Mouse (Mus musculus): ENCODE measurements at regions not wholly inside any gene's neighbourhood (a gene's known extent, or its start where the extent isn't known, plus 50 kb on each side); places are given as distances from the start of the nearest gene placed in this dataset.

DNA sequence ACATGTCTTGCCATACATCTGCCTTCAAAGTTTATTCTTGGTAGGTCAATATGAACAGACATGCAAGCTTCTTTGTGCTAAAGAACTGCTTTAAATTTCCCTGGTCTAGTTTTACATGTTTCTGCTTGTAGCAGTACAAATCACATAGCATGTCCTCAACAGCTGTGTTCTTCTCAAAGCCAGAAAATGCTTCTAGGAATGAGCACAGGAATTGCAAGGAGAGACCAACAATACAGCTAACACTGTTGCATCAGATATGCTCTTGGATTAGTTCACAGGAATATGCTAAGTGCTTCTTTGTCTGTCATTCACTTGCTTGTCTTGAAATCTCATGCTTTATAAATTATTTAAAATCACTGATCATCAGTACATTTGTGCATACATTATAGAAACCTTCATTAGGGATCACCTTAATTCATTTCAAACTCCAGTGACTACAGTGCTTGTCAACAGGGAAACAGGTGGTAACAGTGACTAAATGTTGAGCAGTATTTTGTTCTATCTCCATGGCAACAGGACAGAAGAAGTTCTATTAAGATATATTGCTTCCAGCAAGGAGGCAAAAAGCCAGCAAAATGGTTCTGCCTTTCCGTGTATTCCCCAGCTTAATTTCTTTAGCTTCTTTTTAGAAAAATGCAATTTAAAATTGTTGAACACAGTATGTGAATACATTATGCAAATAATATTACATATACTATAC is 77.1 kb upstream of the Ndn start:
- in situ Hi-C loops (cut with MboI; ENCODE audit: low pct_unique_long_range_greater_than_20kb): no loop called here

DNA sequence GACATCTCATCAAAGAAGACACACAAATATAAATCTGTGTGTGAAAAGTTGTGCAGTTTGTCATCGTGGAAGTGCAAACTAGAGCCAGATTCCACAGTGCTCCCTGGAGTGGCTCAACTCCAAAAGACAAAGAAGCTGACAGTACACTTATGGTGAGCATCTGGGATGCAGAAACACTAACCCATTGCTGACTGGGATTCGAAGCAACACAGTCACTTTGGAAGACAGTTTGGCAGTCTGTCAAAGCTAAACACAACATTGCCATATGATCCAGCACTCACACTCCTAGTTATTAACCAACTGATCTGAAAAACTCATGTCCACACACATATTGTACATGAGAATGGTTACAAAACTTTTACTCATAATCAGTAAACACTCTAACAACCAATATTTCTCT is 70.2 kb upstream of the Ndn start:
- no peaks in the 10 kb centered on the region for H3K27me3 ChIP-seq
- in situ Hi-C loops (cut with MboI; ENCODE audit: low pct_unique_long_range_greater_than_20kb): no loop called here
- no peak for DNase-seq (ENCODE audit: low read depth, low spot score)
- ChIA-PET CTCF (no interaction called here), POLR2A (no interaction called here)
- no peak for ATAC-seq
- TF ChIP-seq CTCF (IDR thresholded peaks at IDR 0.05): no peak

More for the DNA sequence above, 77.1 kb upstream of the Ndn start:
- ChIA-PET POLR2A (no interaction called here), CTCF (no interaction called here)
- ATAC-seq (no peak), DNase-seq (ENCODE audit: low read depth, low spot score) (no peak)
- no peak for TF ChIP-seq CTCF (IDR thresholded peaks at IDR 0.05)
- peaks cover 6% of the 10 kb centered on the region for H3K27me3 ChIP-seq

DNA sequence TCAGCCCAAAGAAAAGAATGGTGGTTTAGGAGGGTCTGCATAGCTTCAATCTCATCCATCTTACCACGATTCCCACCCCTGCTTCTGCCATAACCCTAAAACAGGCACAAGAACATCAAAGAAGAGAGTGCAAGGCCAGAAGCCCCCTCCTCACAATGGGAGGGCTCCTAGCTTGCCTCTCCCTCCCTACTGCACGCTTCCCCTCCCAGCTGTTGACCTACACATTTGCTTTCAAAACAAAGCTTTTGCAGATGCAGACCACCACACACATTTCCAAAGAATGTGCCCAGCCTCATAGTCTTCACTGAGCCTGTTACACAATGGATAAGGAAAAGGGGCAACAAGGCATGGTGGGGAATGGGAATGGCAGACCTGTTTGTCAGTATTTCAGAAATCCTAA is 67.9 kb upstream of the Ndn start:
- ChIA-PET POLR2A (no interaction called here), CTCF (no interaction called here)
- ATAC-seq (no peak), DNase-seq (ENCODE audit: low read depth, low spot score) (no peak)
- H3K27me3 ChIP-seq: no peaks in the 10 kb centered on the region
- TF ChIP-seq CTCF (IDR thresholded peaks at IDR 0.05): no peak
- in situ Hi-C loops (cut with MboI; ENCODE audit: low pct_unique_long_range_greater_than_20kb): no loop called here

DNA sequence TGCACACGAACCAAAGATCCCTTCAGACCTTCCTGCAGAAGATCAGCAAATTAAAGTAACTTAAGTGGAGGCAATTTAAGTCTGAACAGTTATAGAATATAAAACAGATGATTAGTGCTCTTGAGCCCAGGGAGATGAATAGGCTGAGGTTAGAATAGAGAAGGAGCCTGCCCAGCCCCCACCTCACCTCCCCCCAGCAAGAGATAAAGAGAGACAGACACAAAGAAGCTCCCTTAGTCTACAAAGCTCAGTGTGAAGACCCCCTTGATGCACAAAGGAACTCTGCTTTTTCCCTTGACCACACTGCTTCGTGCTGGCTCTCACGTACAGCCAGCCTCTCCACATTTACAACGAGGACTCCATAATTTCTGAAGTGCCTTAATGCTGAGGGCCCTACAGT is 67.3 kb upstream of the Ndn start:
- DNase-seq (ENCODE audit: low read depth, low spot score) (no peak), ATAC-seq (no peak)
- ChIA-PET POLR2A (no interaction called here), CTCF (no interaction called here)
- no peaks in the 10 kb centered on the region for H3K27me3 ChIP-seq
- no peak for TF ChIP-seq CTCF (IDR thresholded peaks at IDR 0.05)
- in situ Hi-C loops (cut with MboI; ENCODE audit: low pct_unique_long_range_greater_than_20kb): no loop called here
